Mouse (Mus musculus) lung, embryonic 16.5 days (tissue): ENCODE measurements around the gene Mfsd4b5. TPM values are rescaled to one million over a fixed set of nuclear protein-coding genes. Genes with fewer than 3 reads are reported as not detected.

Source experiments
- ATAC-seq: fragments of 200-750 bp; cut with Nextera tagmentation; 2 replicates; pipeline ENCODE4 v1.8.0; 2017; ENCODE audit warnings: low read depth, mild to moderate bottlenecking, moderate library complexity
- H3K27ac ChIP-seq: fragments of 300-500 bp; sonication (generic); 2 replicates; pipeline ENCODE4 v1.5.1; 2014; ENCODE audit warnings: mild to moderate bottlenecking, control low read depth, low read length
- H3K27me3 ChIP-seq: fragments of 300-500 bp; sonication (generic); 2 replicates; pipeline ENCODE4 v1.6.1; 2014; ENCODE audit warnings: low read depth, low read length, mixed read lengths; ENCODE audit not compliant: control insufficient read depth, insufficient read depth
- H3K36me3 ChIP-seq: fragments of 300-500 bp; sonication (generic); 2 replicates; pipeline ENCODE4 v1.6.1; 2014; ENCODE audit warnings: low read length; ENCODE audit not compliant: control insufficient read depth, insufficient read depth
- H3K4me1 ChIP-seq: fragments of 300-500 bp; sonication (generic); replicated peaks from 2 replicates; pipeline ENCODE4 v1.6.1; 2014; ENCODE audit warnings: low read length, mixed read lengths; ENCODE audit not compliant: control insufficient read depth, insufficient read depth
- H3K4me2 ChIP-seq: fragments of 300-500 bp; sonication (generic); 2 replicates; pipeline ENCODE4 v1.6.1; 2014; ENCODE audit warnings: low read depth, low read length, control low read depth
- H3K4me3 ChIP-seq: fragments of 300-500 bp; sonication (generic); 2 replicates; pipeline ENCODE4 v1.5.1; 2014; ENCODE audit warnings: mild to moderate bottlenecking, low read length, control low read depth
- H3K9ac ChIP-seq: fragments of 300-500 bp; sonication (generic); 2 replicates; pipeline ENCODE4 v1.6.1; 2014; ENCODE audit warnings: low read length, control low read depth
- H3K9me3 ChIP-seq: fragments of 300-500 bp; sonication (generic); 2 replicates; pipeline ENCODE4 v1.6.1; 2016; ENCODE audit warnings: low read length; ENCODE audit not compliant: control insufficient read depth
- WGBS: fragments of 180-500 bp; shearing (Covaris S2); extraction: QIAGEN DNeasy Blood & Tissue Kit; methylation state at CpG from one replicate; pipeline ENCODE4 v1.1.7; 2014; 5-methylcytosine and 5-hydroxymethylcytosine counted together
- polyA plus RNA-seq: library from polyadenylated mRNA; unstranded; fragments of >200 nt; fragmentation: Nextera tagmentation; extraction: Ambion mirVana; gene quantifications from 2 replicates; pipeline ENCODE4 v1.2.1, GENCODE M21; 2015

Mfsd4b5 gene
- polyA plus RNA-seq: 0.06 TPM in 1 of 2 replicates, not detected in the other

DNA sequence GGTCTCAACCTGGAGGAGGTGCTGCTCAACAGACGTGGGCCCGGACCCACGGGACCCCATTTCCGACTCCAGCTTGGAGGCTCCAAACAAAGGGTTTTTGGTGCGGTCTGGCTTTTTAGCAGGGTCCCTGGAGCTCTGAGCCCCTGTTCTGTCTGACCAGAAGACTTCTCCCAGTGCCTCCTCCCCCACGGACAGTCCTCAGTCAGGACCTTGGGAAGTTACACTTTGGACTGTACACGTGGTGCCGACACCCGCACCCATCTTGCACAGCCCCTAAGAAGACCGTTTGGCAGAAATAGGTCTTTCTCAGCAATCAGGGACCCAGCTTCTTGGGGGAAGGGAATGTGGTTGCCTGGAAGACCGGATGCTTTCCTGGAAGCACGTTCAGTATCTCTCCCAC is at the start of gene Mfsd4b5:
Gene Mfsd4b5 (minus strand): TSS at position 181 of the 400 bp plus-strand sequence.
- Histone ChIP-seq H3K27ac (no peak within 1 kb of the TSS), H3K4me1 (no peaks in the 10 kb centered on the region), H3K27me3 (no peaks in the 10 kb centered on the region), H3K4me3 (no peak within 1 kb of the TSS), H3K9me3 (no peaks in the 10 kb centered on the region), H3K9ac (no peak within 1 kb of the TSS), H3K36me3 (no peaks in the 10 kb centered on the region), H3K4me2 (no peak within 1 kb of the TSS)
- no peak for ATAC-seq
- 89% methylated on average over 12 of the region's 12 CpGs for WGBS

DNA sequence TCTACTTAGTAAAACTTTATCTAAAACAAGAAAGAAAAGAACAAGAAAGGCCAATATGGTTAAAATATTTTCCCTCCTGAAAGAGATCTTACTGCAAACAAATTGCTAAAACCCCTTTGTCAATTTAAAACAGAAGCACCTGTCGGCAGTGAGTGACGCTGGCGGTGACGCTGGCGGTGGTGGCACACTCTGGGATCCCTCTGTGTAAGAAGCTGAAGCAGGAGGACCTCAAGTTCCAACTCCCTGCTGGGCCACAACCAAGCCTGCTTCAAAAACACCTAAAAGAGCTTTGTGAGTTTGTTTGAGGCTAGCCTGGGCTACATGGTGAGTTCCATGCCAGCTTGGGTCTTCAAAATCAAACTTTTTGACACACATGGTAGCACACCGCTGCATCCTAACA is 48.5 kb upstream of the Mfsd4b5 start:
- WGBS: 92% methylated on average over 6 of the region's 6 CpGs
- H3K36me3 ChIP-seq: no peaks in the 10 kb centered on the region
- H3K4me3 ChIP-seq: no peak overlapping the region
- no peak for ATAC-seq
- H3K4me2 ChIP-seq: no peak overlapping the region
- H3K27ac ChIP-seq: no peak overlapping the region
- H3K9ac ChIP-seq: no peak overlapping the region
- H3K4me1 ChIP-seq: no peaks in the 10 kb centered on the region
- H3K27me3 ChIP-seq: no peaks in the 10 kb centered on the region
- no peaks in the 10 kb centered on the region for H3K9me3 ChIP-seq

DNA sequence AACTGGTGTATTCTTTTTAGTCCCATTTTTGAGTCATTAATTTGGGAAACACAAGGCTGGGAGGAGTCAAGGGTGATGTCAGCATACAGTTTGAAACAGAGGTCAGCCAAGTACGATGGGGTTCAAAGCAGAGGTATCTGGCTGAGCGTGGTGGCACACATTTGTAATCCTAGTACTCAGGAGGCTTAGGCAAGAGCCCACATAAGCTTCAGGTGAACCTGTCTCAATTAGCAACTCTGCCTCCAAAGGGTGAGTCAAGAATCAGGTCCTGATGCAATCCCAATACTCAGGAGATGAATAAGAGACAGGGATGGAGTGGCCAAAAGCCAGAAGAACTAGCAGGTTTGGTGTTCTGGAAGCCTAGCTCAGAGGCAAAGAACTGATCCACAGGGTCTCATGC is 46.5 kb upstream of the Mfsd4b5 start:
- H3K36me3 ChIP-seq: no peaks in the 10 kb centered on the region
- no peak overlapping the region for H3K4me3 ChIP-seq
- no peaks in the 10 kb centered on the region for H3K27me3 ChIP-seq
- 68% methylated on average over 2 of the region's 2 CpGs for WGBS
- H3K4me1 ChIP-seq: no peaks in the 10 kb centered on the region
- no peak overlapping the region for H3K27ac ChIP-seq
- no peak overlapping the region for H3K9ac ChIP-seq
- no peaks in the 10 kb centered on the region for H3K9me3 ChIP-seq
- no peak overlapping the region for H3K4me2 ChIP-seq
- ATAC-seq: no peak

DNA sequence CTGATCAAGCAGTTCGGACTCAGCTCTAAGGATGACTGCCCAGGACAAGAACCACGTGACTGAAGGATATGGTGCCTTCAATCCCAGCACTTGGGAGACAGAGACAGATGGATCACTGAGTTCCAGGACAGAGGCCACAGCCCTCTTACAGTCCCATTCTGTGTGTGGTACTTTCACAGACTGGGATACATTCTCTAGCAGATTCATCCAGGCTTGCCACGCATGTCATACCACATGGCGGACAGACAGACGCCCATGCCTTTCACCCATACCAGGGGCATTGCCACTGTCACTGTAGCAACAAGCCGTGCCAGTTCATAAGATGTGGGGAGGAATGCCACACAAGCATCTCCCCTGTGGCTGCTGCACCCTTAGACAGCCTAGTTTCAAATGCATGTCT is 44.3 kb upstream of the Mfsd4b5 start:
- Histone ChIP-seq H3K27me3 (no peaks in the 10 kb centered on the region), H3K27ac (no peak overlapping the region), H3K4me1 (no peaks in the 10 kb centered on the region), H3K9ac (no peak overlapping the region), H3K36me3 (no peaks in the 10 kb centered on the region), H3K4me3 (no peak overlapping the region), H3K4me2 (no peak overlapping the region), H3K9me3 (no peaks in the 10 kb centered on the region)
- WGBS: 86% methylated on average over 6 of the region's 6 CpGs
- ATAC-seq: no peak

DNA sequence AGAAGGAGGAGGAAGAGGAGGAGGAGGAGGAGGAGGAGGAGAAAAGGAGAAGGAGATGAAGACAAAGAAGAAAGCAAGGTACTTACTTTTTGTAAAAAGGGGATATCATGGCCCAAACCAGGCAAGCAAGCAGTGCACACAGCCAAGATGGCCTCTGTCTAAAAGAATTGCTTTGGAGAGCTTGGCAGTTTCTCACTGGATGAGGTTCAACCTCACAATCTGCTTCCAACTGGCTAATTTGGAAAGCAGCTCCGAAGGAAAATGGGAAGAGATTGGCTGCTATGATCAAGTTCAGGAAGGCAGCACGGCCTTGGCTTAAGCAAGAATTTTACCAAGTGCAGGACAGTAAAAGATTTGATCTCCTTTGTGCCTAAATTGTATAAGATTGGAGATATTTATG is 43.2 kb upstream of the Mfsd4b5 start:
- no peak overlapping the region for H3K4me2 ChIP-seq
- 72% methylated on average over 2 of the region's 2 CpGs for WGBS
- no peak for ATAC-seq

DNA sequence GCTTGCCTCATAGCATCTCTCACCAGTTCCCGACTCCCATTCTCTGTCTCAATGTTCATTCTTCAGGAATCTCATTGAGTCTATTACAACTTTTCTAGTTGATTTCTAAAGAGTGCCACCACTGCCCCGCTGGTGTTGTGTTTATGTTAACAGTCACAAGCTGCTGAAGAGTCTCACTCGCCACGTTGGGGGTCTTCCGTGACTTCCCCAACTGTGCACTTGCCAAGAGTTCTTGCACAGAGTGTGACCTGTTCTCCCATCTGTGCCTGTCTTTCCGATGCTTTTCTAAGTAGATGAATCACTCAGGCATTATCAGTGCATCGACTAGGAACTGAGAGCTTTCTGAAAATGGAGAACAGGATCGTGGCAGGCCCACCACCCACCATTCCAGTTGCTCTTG is 41.6 kb upstream of the Mfsd4b5 start:
- Histone ChIP-seq H3K9me3 (no peaks in the 10 kb centered on the region), H3K4me1 (peaks cover 4% of the 10 kb centered on the region), H3K4me3 (no peak overlapping the region), H3K27me3 (peaks cover 2% of the 10 kb centered on the region; the same call in 1 of the 2 replicates), H3K9ac (no peak overlapping the region), H3K4me2 (no peak overlapping the region), H3K27ac (no peak overlapping the region), H3K36me3 (no peaks in the 10 kb centered on the region)
- WGBS: 43% methylated on average over 8 of the region's 8 CpGs
- no peak for ATAC-seq

More for the DNA sequence above, 43.2 kb upstream of the Mfsd4b5 start:
- Histone ChIP-seq H3K9ac (no peak overlapping the region), H3K27me3 (no peaks in the 10 kb centered on the region), H3K27ac (no peak overlapping the region), H3K36me3 (no peaks in the 10 kb centered on the region), H3K9me3 (no peaks in the 10 kb centered on the region), H3K4me3 (no peak overlapping the region), H3K4me1 (peaks cover 4% of the 10 kb centered on the region)

DNA sequence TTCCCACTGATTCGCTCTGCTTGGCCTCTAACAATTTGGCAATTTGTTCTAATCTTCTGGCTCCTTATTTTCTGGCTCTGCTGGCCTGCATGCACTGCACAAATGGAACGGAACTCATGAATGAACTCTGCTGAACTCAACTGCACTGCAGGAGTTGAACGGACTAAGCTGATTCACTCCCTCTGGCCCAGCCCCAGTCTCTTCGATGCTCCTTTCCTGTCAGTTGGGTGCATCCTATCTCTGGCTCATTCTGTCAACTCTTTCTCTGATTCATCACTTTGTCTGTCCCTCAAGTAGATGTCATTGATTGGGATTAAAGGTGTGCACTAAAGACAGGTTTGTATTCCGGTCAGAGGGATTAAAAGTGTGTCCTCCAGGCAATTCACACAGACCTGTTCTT is 40.1 kb upstream of the Mfsd4b5 start:
- H3K4me3 ChIP-seq: no peak overlapping the region
- H3K4me2 ChIP-seq: no peak overlapping the region
- peaks cover 4% of the 10 kb centered on the region for H3K4me1 ChIP-seq
- WGBS: 90% methylated on average over 5 of the region's 5 CpGs
- no peak overlapping the region for H3K9ac ChIP-seq
- H3K27ac ChIP-seq: no peak overlapping the region
- H3K27me3 ChIP-seq: peaks cover 5% of the 10 kb centered on the region
- H3K36me3 ChIP-seq: no peaks in the 10 kb centered on the region
- ATAC-seq: no peak
- H3K9me3 ChIP-seq: no peaks in the 10 kb centered on the region

DNA sequence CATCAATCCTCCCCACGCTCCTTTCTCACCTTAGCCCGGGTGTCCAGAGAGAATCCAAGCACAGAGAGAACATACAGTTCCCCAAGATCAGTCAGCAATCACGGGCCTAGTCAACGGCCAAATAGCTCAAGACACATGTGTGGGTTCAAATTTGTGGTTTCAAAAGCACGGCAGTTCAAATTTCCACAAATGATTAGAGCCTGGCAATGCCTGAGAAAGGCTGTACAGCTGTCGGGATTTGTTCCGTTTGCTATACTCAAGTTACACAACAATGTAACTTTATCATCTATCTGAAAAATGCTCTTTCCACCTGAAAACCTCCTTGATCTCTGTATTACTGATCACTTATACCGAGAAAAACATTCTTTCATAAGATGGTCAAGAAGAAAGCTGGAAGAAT is 39.1 kb upstream of the Mfsd4b5 start:
- H3K27ac ChIP-seq: no peak overlapping the region

DNA sequence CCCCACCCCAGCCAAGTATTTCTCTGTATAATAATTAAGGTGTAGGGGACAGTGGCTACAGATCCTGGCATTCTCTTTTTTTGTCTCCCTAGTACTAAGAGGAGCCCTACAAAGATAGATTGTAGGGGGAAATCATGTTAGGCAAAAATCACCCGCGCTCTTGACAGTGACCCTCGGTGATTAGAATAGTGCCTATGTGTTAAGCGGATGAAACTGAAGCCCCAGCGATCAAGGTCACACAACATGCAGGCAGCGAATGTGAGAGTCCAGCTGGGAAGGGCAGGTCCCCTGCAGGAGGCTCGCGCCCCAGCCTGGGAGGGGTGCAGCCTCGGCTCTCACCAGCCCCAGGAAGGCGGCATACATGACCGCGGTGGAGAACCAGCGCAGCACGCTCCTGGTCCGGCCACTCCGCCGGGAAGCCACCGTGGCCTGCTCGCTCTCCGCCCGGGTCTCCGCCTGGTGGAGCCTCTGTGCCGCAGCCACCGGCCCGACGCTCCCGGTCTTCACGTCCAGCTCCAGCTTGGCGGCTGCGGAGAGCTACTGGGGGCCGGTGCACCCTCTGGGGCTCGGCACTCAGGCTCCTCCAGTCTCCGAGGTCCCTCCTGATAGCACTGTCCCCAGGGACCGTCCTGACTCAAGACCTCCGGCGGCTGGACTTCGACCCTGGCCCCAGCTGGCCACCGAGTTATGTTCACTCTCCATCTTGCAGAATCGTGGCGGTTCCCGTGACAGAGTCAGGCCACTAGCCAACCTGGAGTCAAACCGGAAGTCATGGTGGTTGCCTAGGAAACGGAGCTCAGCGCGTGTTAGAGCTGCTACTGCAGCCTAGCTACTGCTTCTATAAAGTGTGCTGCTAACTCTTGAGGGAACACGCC is 38.3 kb upstream of the Mfsd4b5 start, which contains the start of gene Mfsd4b1:
Gene Mfsd4b1 (minus strand): TSS at position 715 of the 875 bp plus-strand sequence.
- H3K4me2 ChIP-seq: peak within 1 kb of the TSS; percentile 99

More for the DNA sequence above, 39.1 kb upstream of the Mfsd4b5 start:
- H3K27me3 ChIP-seq: peaks cover 5% of the 10 kb centered on the region
- H3K36me3 ChIP-seq: no peaks in the 10 kb centered on the region
- no peak overlapping the region for H3K9ac ChIP-seq
- peaks cover 4% of the 10 kb centered on the region for H3K4me1 ChIP-seq
- peak overlapping the region; percentile 99 for H3K4me2 ChIP-seq
- peak overlapping the region; percentile 67; the same call in 1 of the 2 replicates for H3K4me3 ChIP-seq
- ATAC-seq: no peak
- no peaks in the 10 kb centered on the region for H3K9me3 ChIP-seq
- 50% methylated on average over 8 of the region's 8 CpGs for WGBS

More for the DNA sequence above, 38.3 kb upstream of the Mfsd4b5 start, which contains the start of gene Mfsd4b1:
- ATAC-seq: peak; percentile 94
- Histone ChIP-seq H3K9me3 (no peaks in the 10 kb centered on the region), H3K27me3 (peaks cover 5% of the 10 kb centered on the region), H3K36me3 (no peaks in the 10 kb centered on the region), H3K4me3 (peak within 1 kb of the TSS; percentile 67), H3K27ac (no peak within 1 kb of the TSS), H3K4me1 (peaks cover 4% of the 10 kb centered on the region), H3K9ac (peak within 1 kb of the TSS; percentile 67)
- 1% methylated on average over 46 of the region's 46 CpGs for WGBS
